8 mouse cellular contexts compared by ENCODE assay signal in genomic region chr11:117611068-117611467, GRCm38 (mm10). TPM values are rescaled to one million over a fixed set of nuclear protein-coding genes. Genes with fewer than 3 reads are reported as not detected.
A peak's percentile ranks its signal among the peaks of the same experiment; 100 is the strongest.
DNase-seq lines count a peak whose midpoint lies in the region; ATAC-seq and TF ChIP-seq lines count a peak whose summit lies in the region.

No protein-coding gene starts in this region.

- no peak for ATAC-seq in forebrain, embryonic 12.5 days (ENCODE audit: low FRiP score)
- ATAC-seq in stomach, embryonic 15.5 days (ENCODE audit: insufficient read depth, low FRiP score, low read depth), result peak; percentile 88

- peak overlapping the region; percentile 31 for H3K4me2 ChIP-seq in forebrain, embryonic 12.5 days
- H3K4me2 ChIP-seq in stomach, embryonic 15.5 days, result peak overlapping the region; percentile 54

- peak overlapping the region; percentile 25 for H3K4me3 ChIP-seq in cerebellum, adult 2 months (replicated peaks; ENCODE audit: insufficient read depth, low read depth, low read length)
- H3K4me3 ChIP-seq in forebrain, embryonic 12.5 days (replicated peaks), result no peak overlapping the region
- peak overlapping the region; percentile 64 for H3K4me3 ChIP-seq in megakaryocyte, embryonic 14.5 days (replicated peaks)
- peak overlapping the region; percentile 30 for H3K4me3 ChIP-seq in stomach, embryonic 15.5 days (replicated peaks)

- H3K36me3 ChIP-seq in forebrain, embryonic 12.5 days (replicated peaks), result no peaks in the 10 kb centered on the region
- no peaks in the 10 kb centered on the region for H3K36me3 ChIP-seq in megakaryocyte, embryonic 14.5 days (replicated peaks; ENCODE audit: low read length)
- H3K36me3 ChIP-seq in stomach, embryonic 15.5 days, result no peaks in the 10 kb centered on the region

- WGBS in cerebellum, adult 2 months, result 21% methylated on average over 13 of the region's 13 CpGs
- WGBS in forebrain, embryonic 12.5 days, result 22% methylated on average over 13 of the region's 13 CpGs
- 2% methylated on average over 13 of the region's 13 CpGs for WGBS in stomach, embryonic 15.5 days

- intact Hi-C loops in heart, postnatal 36 days (cut with DNase I), result no loop called here

- no peaks in the 10 kb centered on the region for H3K27me3 ChIP-seq in cerebellum, adult 2 months (ENCODE audit: control insufficient read depth, insufficient read depth, low read length)
- H3K27me3 ChIP-seq in forebrain, embryonic 12.5 days, result peaks cover 40% of the 10 kb centered on the region
- H3K27me3 ChIP-seq in megakaryocyte, embryonic 14.5 days (replicated peaks), result peaks cover 77% of the 10 kb centered on the region
- H3K27me3 ChIP-seq in stomach, embryonic 15.5 days (replicated peaks), result 0 out of 2 replicates have a peak, but pooled peaks cover 5% of the 10 kb centered on the region

- TF ChIP-seq POLR2A in cerebellum, adult 2 months (IDR thresholded peaks at IDR 0.05; ENCODE audit: borderline replicate concordance, insufficient read depth, low read length), result no peak

- no peak overlapping the region for H3K27ac ChIP-seq in cerebellum, adult 2 months (ENCODE audit: insufficient read depth, low read length)
- H3K27ac ChIP-seq in forebrain, embryonic 12.5 days, result no peak overlapping the region
- 0 out of 2 replicates have a peak overlapping the region, but pooled peaks have one; percentile 33 for H3K27ac ChIP-seq in stomach, embryonic 15.5 days

- H3K9ac ChIP-seq in forebrain, embryonic 12.5 days, result peak overlapping the region; percentile 29; the same call in 1 of the 2 replicates
- no peak overlapping the region for H3K9ac ChIP-seq in stomach, embryonic 15.5 days

- no peak for DNase-seq in cerebellum, adult 2 months
- no peak for DNase-seq in cerebellum, adult 9-10 months
- DNase-seq in adrenal gland, adult 18-20 months (ENCODE audit: low spot score in 2 of 2), result peak; percentile 24 to 33
- peak; percentile 52 to 60 for DNase-seq in heart, postnatal 36 days
- peak; percentile 62 to 76 for DNase-seq in kidney, postnatal 4 days

- H3K9me3 ChIP-seq in forebrain, embryonic 12.5 days, result no peaks in the 10 kb centered on the region
- H3K9me3 ChIP-seq in megakaryocyte, embryonic 14.5 days, result no peaks in the 10 kb centered on the region
- no peaks in the 10 kb centered on the region for H3K9me3 ChIP-seq in stomach, embryonic 15.5 days

- 0 out of 2 replicates have a peak, but pooled peaks cover 2% of the 10 kb centered on the region for H3K4me1 ChIP-seq in cerebellum, adult 2 months (ENCODE audit: control insufficient read depth, insufficient read depth, low read length)
- H3K4me1 ChIP-seq in forebrain, embryonic 12.5 days, result peaks cover 48% of the 10 kb centered on the region
- H3K4me1 ChIP-seq in megakaryocyte, embryonic 14.5 days, result peaks cover 20% of the 10 kb centered on the region
- H3K4me1 ChIP-seq in stomach, embryonic 15.5 days, result peaks cover 11% of the 10 kb centered on the region; the same call in 1 of the 2 replicates

- no peak for TF ChIP-seq CTCF in cerebellum, adult 2 months (IDR thresholded peaks at IDR 0.05; ENCODE audit: borderline replicate concordance, insufficient read depth, low read depth, low read length)

RNA-seq across cellular contexts. Expression of gene Tnrc6c, which starts 43.0 kb away (rescaled TPM):
- polyA plus RNA-seq in cerebellum, adult 2 months (2012; rRNA removed), result 43.8 and 52.1 TPM in 2 replicates
- total RNA-seq in adrenal gland, adult 18-20 months (2021), result 10 to 100 TPM; 20.4 to 24.5 TPM
- polyA plus RNA-seq in forebrain, embryonic 12.5 days (2016; fragmentation: Nextera tagmentation; extraction: Ambion mirVana), result 23.7 and 25.0 TPM in 2 replicates
- 10 to 100 TPM; 28.1 to 34.1 TPM for total RNA-seq in heart, postnatal 36 days (2021)
- polyA plus RNA-seq in megakaryocyte, embryonic 14.5 days (2012; ENCODE audit: insufficient read depth, low replicate concordance), result 5.7 and 9.3 TPM in 2 replicates
- 11.6 and 12.2 TPM in 2 replicates for polyA plus RNA-seq in stomach, embryonic 15.5 days (2015; fragmentation: Nextera tagmentation; extraction: Ambion mirVana)

Comparison
In these comparisons a context has a peak if more than half of its experiments do, and no peak if none do; other contexts are left out.
1. DNase-seq: peak in adrenal gland, adult 18-20 months (2 of 2), heart, postnatal 36 days (2 of 2) and kidney, postnatal 4 days (2 of 2); none in cerebellum, adult 2 months (0 of 2) and cerebellum, adult 9-10 months (single experiment).